Mouse (Mus musculus) small intestine, adult 2 months (tissue): Measurements from ENCODE around the gene Dlg2. TPM values are rescaled to one million over a fixed set of nuclear protein-coding genes. Genes with fewer than 3 reads are reported as not detected.

Source experiments
- H3K27ac ChIP-seq: fragments of 200-500 bp; 2 replicates; pipeline ENCODE4 v1.5.1; 2012; ENCODE audit warnings: low read depth, low read length, control low read depth, inconsistent platforms; ENCODE audit not compliant: insufficient read depth
- H3K27me3 ChIP-seq: fragments of 200-500 bp; 2 replicates; pipeline ENCODE4 v1.6.1; 2012; ENCODE audit warnings: mild to moderate bottlenecking, moderate library complexity, low read length, inconsistent platforms; ENCODE audit not compliant: control insufficient read depth, insufficient read depth
- H3K36me3 ChIP-seq: fragments of 200-500 bp; 2 replicates; pipeline ENCODE4 v1.6.1; 2012; ENCODE audit warnings: mild to moderate bottlenecking, low read length, control low read depth, inconsistent platforms; ENCODE audit not compliant: control insufficient read depth, insufficient read depth
- H3K4me1 ChIP-seq: fragments of 200-500 bp; 2 replicates; pipeline ENCODE4 v1.6.1; 2012; ENCODE audit warnings: low read length, inconsistent platforms, mixed read lengths; ENCODE audit not compliant: control insufficient read depth, insufficient read depth, insufficient read length
- H3K4me3 ChIP-seq: fragments of 200-500 bp; 2 replicates; pipeline ENCODE4 v1.5.1; 2012; ENCODE audit warnings: low read depth, mild to moderate bottlenecking, control low read depth, inconsistent platforms, low read length, moderate library complexity
- CTCF ChIP-seq: fragments of 200-500 bp; IDR thresholded peaks from 2 replicates; pipeline ENCODE4 v1.5.1; 2012; ENCODE audit warnings: low read depth, mild to moderate bottlenecking, control low read depth, inconsistent platforms, low read length, moderate library complexity, mixed read lengths; ENCODE audit not compliant: insufficient replicate concordance, insufficient read length; ENCODE audit errors: extremely low read depth
- POLR2A ChIP-seq: fragments of 200-500 bp; IDR thresholded peaks from 2 replicates; pipeline ENCODE4 v1.6.1; 2012; ENCODE audit warnings: low read depth, mild to moderate bottlenecking, control low read depth, inconsistent platforms, low read length, moderate library complexity
- WGBS: fragments of 180-500 bp; shearing (Covaris S2); methylation state at CpG from one replicate; pipeline ENCODE4 v1.1.7; 2018; 5-methylcytosine and 5-hydroxymethylcytosine counted together
- polyA plus RNA-seq: library from polyadenylated mRNA; depleted of rRNA; stranded (reverse); fragments of >200 nt; gene quantifications from 2 replicates; pipeline ENCODE4 v1.2.3, GENCODE M21; 2012

The Dlg2 gene
- polyA plus RNA-seq, 1 experiment: 0.38 TPM

- 67% methylated on average over 11 of the region's 11 CpGs for WGBS
- Histone ChIP-seq H3K4me3 (no peak overlapping the region), H3K27ac (no peak overlapping the region)
Observed at GRCm38 (mm10) chr7:92234476-92235202, 1758.2 kb downstream of the Dlg2 start.

DNA sequence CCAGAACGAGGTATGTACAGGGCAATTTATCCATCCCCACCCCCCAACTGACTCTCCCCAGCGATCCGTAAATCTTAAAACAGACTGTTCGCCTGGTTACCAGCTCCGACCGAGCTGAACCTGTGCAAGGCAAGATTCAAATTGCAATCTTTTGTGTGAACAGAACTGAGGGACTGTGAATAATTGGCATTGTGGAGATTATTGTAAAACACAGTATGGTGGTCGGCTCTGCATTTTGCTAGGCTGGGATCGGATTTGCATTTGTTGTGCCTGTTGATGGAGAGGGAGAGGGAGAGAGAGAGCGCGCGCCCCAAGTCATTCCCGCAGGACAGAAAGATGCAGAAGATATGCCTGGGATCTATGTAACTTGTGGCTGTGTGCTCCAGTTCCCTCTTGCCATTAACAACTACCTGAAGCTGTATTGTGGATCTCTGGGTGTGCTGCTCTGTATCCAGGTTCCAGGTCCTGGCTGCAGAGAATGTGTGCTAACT lies 1759.1 kb downstream of the Dlg2 start:
- Histone ChIP-seq H3K4me3 (no peak overlapping the region), H3K27ac (no peak overlapping the region), H3K27me3 (no peaks in the 10 kb centered on the region), H3K4me1 (no peaks in the 10 kb centered on the region), H3K36me3 (no peaks in the 10 kb centered on the region)
- WGBS: 67% methylated on average over 12 of the region's 12 CpGs
- TF ChIP-seq POLR2A (no peak), CTCF (no peak)

More at GRCm38 (mm10) chr7:92234476-92235202, 1758.2 kb downstream of the Dlg2 start:
- H3K4me1 ChIP-seq: no peaks in the 10 kb centered on the region
- no peaks in the 10 kb centered on the region for H3K27me3 ChIP-seq
- TF ChIP-seq POLR2A (no peak), CTCF (no peak)
- no peaks in the 10 kb centered on the region for H3K36me3 ChIP-seq

- Histone ChIP-seq H3K36me3 (no peaks in the 10 kb centered on the region), H3K4me3 (no peak overlapping the region), H3K27me3 (no peaks in the 10 kb centered on the region), H3K4me1 (no peaks in the 10 kb centered on the region), H3K27ac (no peak overlapping the region)
- WGBS: 84% methylated on average over 2 of the region's 2 CpGs
- no peak for TF ChIP-seq POLR2A
Observed at GRCm38 (mm10) chr7:92240908-92241307, 1764.4 kb downstream of the Dlg2 start.

DNA sequence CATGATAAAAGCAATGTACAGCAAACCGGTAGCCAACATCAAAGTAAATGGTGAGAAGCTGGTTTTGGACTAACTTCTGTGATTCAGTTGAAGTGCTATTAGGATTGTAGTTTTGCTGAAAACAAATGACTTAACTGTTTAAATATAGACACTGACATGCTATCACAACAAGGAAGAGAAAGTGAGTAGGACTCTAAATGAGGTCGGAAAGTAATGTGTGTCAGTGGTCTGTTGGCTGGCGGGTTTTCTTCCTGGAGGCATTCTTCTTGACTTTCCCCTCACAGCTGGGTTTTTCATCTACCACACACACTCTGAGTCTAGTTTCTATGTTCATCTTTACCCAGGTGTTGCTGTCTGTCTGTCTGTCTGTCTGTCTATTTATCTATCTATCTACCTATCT lies 1771.1 kb downstream of the Dlg2 start:
- H3K36me3 ChIP-seq: no peaks in the 10 kb centered on the region
- H3K4me3 ChIP-seq: no peak overlapping the region
- H3K27ac ChIP-seq: no peak overlapping the region
- no peaks in the 10 kb centered on the region for H3K27me3 ChIP-seq
- 83% methylated on average over 3 of the region's 3 CpGs for WGBS
- H3K4me1 ChIP-seq: no peaks in the 10 kb centered on the region
- TF ChIP-seq POLR2A (no peak), CTCF (no peak)

DNA sequence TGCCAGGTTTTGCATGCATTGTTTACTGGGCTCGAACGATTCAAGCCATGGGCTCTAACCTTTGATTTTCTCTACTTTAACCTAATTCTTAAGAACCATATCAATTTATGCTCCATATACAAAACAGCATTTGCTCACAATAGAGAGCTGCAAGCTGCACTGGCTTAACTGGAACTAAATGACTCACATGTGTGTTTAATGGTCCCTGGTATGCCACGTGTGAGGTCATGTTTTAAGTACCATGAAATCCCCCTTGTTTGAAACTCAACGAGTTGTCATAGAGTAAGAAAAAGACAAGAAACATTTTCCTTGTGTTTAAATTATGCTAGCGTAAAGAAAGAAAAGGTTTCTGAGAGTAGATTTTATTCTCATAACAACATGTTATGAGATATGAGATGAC lies 1772.1 kb downstream of the Dlg2 start:
- WGBS: 78% methylated on average over 5 of the region's 5 CpGs
- H3K4me3 ChIP-seq: no peak overlapping the region

DNA sequence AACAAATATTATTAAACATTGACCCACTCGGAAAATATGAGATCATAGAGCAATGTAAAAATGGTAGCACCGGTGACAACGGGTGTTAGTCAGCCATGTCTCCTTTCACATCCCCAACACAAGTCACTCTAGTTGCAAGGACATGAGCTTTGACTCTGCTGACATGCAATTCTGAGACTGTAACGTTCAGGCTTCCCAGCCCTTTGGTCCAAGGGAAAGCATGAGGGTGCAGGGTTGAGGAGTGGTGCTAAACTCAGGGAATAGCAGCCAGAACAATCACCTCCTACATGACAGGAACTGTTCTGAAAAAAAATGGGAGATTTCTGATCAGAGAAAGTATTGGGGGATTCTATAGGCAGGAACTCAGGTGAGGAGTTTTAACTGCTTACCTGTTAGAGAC lies 1781.7 kb downstream of the Dlg2 start:
- H3K4me3 ChIP-seq: no peak overlapping the region
- TF ChIP-seq CTCF: no peak
- no peak for TF ChIP-seq POLR2A
- 63% methylated on average over 4 of the region's 4 CpGs for WGBS
- H3K27me3 ChIP-seq: no peaks in the 10 kb centered on the region
- H3K27ac ChIP-seq: no peak overlapping the region
- H3K36me3 ChIP-seq: no peaks in the 10 kb centered on the region
- no peaks in the 10 kb centered on the region for H3K4me1 ChIP-seq

More for the DNA sequence above, 1772.1 kb downstream of the Dlg2 start:
- Histone ChIP-seq H3K4me1 (no peaks in the 10 kb centered on the region), H3K27ac (no peak overlapping the region), H3K27me3 (no peaks in the 10 kb centered on the region), H3K36me3 (no peaks in the 10 kb centered on the region)
- TF ChIP-seq CTCF (no peak), POLR2A (no peak)

- H3K4me1 ChIP-seq: no peaks in the 10 kb centered on the region
- no peak overlapping the region for H3K4me3 ChIP-seq
- 42% methylated on average over 3 of the region's 3 CpGs for WGBS
- H3K36me3 ChIP-seq: no peaks in the 10 kb centered on the region
- H3K27ac ChIP-seq: no peak overlapping the region
- no peak for TF ChIP-seq CTCF
- no peak for TF ChIP-seq POLR2A
- H3K27me3 ChIP-seq: no peaks in the 10 kb centered on the region
Observed at GRCm38 (mm10) chr7:92258701-92259100, 1782.2 kb downstream of the Dlg2 start.
